Mouse (Mus musculus): ENCODE measurements around the gene Rbm26. TPM values are rescaled to one million over a fixed set of nuclear protein-coding genes. Genes with fewer than 3 reads are reported as not detected.

The Rbm26 gene
- polyA plus RNA-seq, 1 experiment from 2014 or later: 27.0 TPM

GRCm38 (mm10) chr14:105074376-105074775 lies 102.8 kb downstream of the Rbm26 start:
- H3K4me2 ChIP-seq (ENCODE audit: low read depth, low read length): no peak overlapping the region
- ATAC-seq (ENCODE audit: low read depth): no peak
- WGBS: 83% methylated on average over 7 of the region's 7 CpGs

GRCm38 (mm10) chr14:105071010-105071509 lies 106.1 kb downstream of the Rbm26 start:
- H3K4me2 ChIP-seq (ENCODE audit: low read depth, low read length): no peak overlapping the region
- H3K9ac ChIP-seq (ENCODE audit: low read length): no peak overlapping the region

More at GRCm38 (mm10) chr14:105074376-105074775, 102.8 kb downstream of the Rbm26 start:
- Histone ChIP-seq H3K9me3 (ENCODE audit: control insufficient read depth, low read length) (no peaks in the 10 kb centered on the region), H3K4me1 (replicated peaks; ENCODE audit: control insufficient read depth, insufficient read depth, low read length) (no peaks in the 10 kb centered on the region), H3K9ac (ENCODE audit: low read length) (no peak overlapping the region), H3K27ac (ENCODE audit: low read length) (no peak overlapping the region), H3K4me3 (ENCODE audit: low read length) (no peak overlapping the region), H3K36me3 (ENCODE audit: control insufficient read depth, insufficient read depth, low read length) (no peaks in the 10 kb centered on the region), H3K27me3 (ENCODE audit: control insufficient read depth, insufficient read depth, low read depth, low read length) (no peaks in the 10 kb centered on the region)

GRCm38 (mm10) chr14:105070258-105071009 lies 106.7 kb downstream of the Rbm26 start:
- no peak for ATAC-seq (ENCODE audit: low read depth)
- H3K9me3 ChIP-seq (ENCODE audit: control insufficient read depth, low read length): no peaks in the 10 kb centered on the region
- no peak overlapping the region for H3K4me3 ChIP-seq (ENCODE audit: low read length)
- H3K27ac ChIP-seq (ENCODE audit: low read length): no peak overlapping the region
- H3K4me2 ChIP-seq (ENCODE audit: low read depth, low read length): no peak overlapping the region
- 56% methylated on average over 11 of the region's 11 CpGs for WGBS
- H3K9ac ChIP-seq (ENCODE audit: low read length): no peak overlapping the region
- H3K4me1 ChIP-seq (replicated peaks; ENCODE audit: control insufficient read depth, insufficient read depth, low read length): no peaks in the 10 kb centered on the region
- H3K36me3 ChIP-seq (ENCODE audit: control insufficient read depth, insufficient read depth, low read length): no peaks in the 10 kb centered on the region
- no peaks in the 10 kb centered on the region for H3K27me3 ChIP-seq (ENCODE audit: control insufficient read depth, insufficient read depth, low read depth, low read length)

More at GRCm38 (mm10) chr14:105071010-105071509, 106.1 kb downstream of the Rbm26 start:
- Histone ChIP-seq H3K4me3 (ENCODE audit: low read length) (no peak overlapping the region), H3K9me3 (ENCODE audit: control insufficient read depth, low read length) (no peaks in the 10 kb centered on the region), H3K27ac (ENCODE audit: low read length) (no peak overlapping the region), H3K4me1 (replicated peaks; ENCODE audit: control insufficient read depth, insufficient read depth, low read length) (no peaks in the 10 kb centered on the region), H3K36me3 (ENCODE audit: control insufficient read depth, insufficient read depth, low read length) (no peaks in the 10 kb centered on the region), H3K27me3 (ENCODE audit: control insufficient read depth, insufficient read depth, low read depth, low read length) (no peaks in the 10 kb centered on the region)
- ATAC-seq (ENCODE audit: low read depth): no peak
- WGBS: 34% methylated on average over 14 of the region's 14 CpGs

GRCm38 (mm10) chr14:105068060-105068459 lies 109.1 kb downstream of the Rbm26 start:
- no peaks in the 10 kb centered on the region for H3K36me3 ChIP-seq (ENCODE audit: control insufficient read depth, insufficient read depth, low read length)
- ATAC-seq (ENCODE audit: low read depth): no peak
- H3K4me2 ChIP-seq (ENCODE audit: low read depth, low read length): no peak overlapping the region
- 73% methylated on average over 5 of the region's 5 CpGs for WGBS
- no peak overlapping the region for H3K27ac ChIP-seq (ENCODE audit: low read length)
- no peaks in the 10 kb centered on the region for H3K4me1 ChIP-seq (replicated peaks; ENCODE audit: control insufficient read depth, insufficient read depth, low read length)
- no peak overlapping the region for H3K4me3 ChIP-seq (ENCODE audit: low read length)
- H3K9me3 ChIP-seq (ENCODE audit: control insufficient read depth, low read length): no peaks in the 10 kb centered on the region
- no peaks in the 10 kb centered on the region for H3K27me3 ChIP-seq (ENCODE audit: control insufficient read depth, insufficient read depth, low read depth, low read length)
- no peak overlapping the region for H3K9ac ChIP-seq (ENCODE audit: low read length)

- H3K4me1 ChIP-seq (replicated peaks; ENCODE audit: control insufficient read depth, insufficient read depth, low read length): no peaks in the 10 kb centered on the region
- no peak overlapping the region for H3K4me3 ChIP-seq (ENCODE audit: low read length)
- no peak overlapping the region for H3K9ac ChIP-seq (ENCODE audit: low read length)
- H3K27ac ChIP-seq (ENCODE audit: low read length): no peak overlapping the region
- H3K36me3 ChIP-seq (ENCODE audit: control insufficient read depth, insufficient read depth, low read length): no peaks in the 10 kb centered on the region
- ATAC-seq (ENCODE audit: low read depth): no peak
- H3K9me3 ChIP-seq (ENCODE audit: control insufficient read depth, low read length): no peaks in the 10 kb centered on the region
- H3K4me2 ChIP-seq (ENCODE audit: low read depth, low read length): no peak overlapping the region
- 90% methylated on average over 1 of the region's 1 CpGs for WGBS
- no peaks in the 10 kb centered on the region for H3K27me3 ChIP-seq (ENCODE audit: control insufficient read depth, insufficient read depth, low read depth, low read length)
Observed at GRCm38 (mm10) chr14:105064243-105064642, 112.9 kb downstream of the Rbm26 start.

- Histone ChIP-seq H3K9me3 (ENCODE audit: control insufficient read depth, low read length) (no peaks in the 10 kb centered on the region), H3K9ac (ENCODE audit: low read length) (no peak overlapping the region), H3K36me3 (ENCODE audit: control insufficient read depth, insufficient read depth, low read length) (no peaks in the 10 kb centered on the region), H3K4me2 (ENCODE audit: low read depth, low read length) (no peak overlapping the region), H3K27ac (ENCODE audit: low read length) (no peak overlapping the region), H3K4me3 (ENCODE audit: low read length) (no peak overlapping the region), H3K27me3 (ENCODE audit: control insufficient read depth, insufficient read depth, low read depth, low read length) (no peaks in the 10 kb centered on the region), H3K4me1 (replicated peaks; ENCODE audit: control insufficient read depth, insufficient read depth, low read length) (no peaks in the 10 kb centered on the region)
- 51% methylated on average over 2 of the region's 2 CpGs for WGBS
- ATAC-seq (ENCODE audit: low read depth): no peak
Observed at GRCm38 (mm10) chr14:105061230-105061629, 115.9 kb downstream of the Rbm26 start.

- Histone ChIP-seq H3K4me2 (ENCODE audit: low read depth, low read length) (no peak overlapping the region), H3K9ac (ENCODE audit: low read length) (no peak overlapping the region), H3K27me3 (ENCODE audit: control insufficient read depth, insufficient read depth, low read depth, low read length) (no peaks in the 10 kb centered on the region), H3K9me3 (ENCODE audit: control insufficient read depth, low read length) (no peaks in the 10 kb centered on the region), H3K4me3 (ENCODE audit: low read length) (no peak overlapping the region), H3K27ac (ENCODE audit: low read length) (no peak overlapping the region), H3K36me3 (ENCODE audit: control insufficient read depth, insufficient read depth, low read length) (no peaks in the 10 kb centered on the region), H3K4me1 (replicated peaks; ENCODE audit: control insufficient read depth, insufficient read depth, low read length) (no peaks in the 10 kb centered on the region)
- ATAC-seq (ENCODE audit: low read depth): no peak
Observed at GRCm38 (mm10) chr14:105057934-105058333, 119.2 kb downstream of the Rbm26 start.

Other genes starting within 250 kb of the Rbm26 start
- gene Ndfip2, start 81.2 kb upstream of the Rbm26 start, polyA plus RNA-seq (2015; fragmentation: Nextera tagmentation; extraction: Ambion mirVana): 58.2 and 60.1 TPM in 2 replicates

Measured in lung, embryonic 16.5 days (tissue).